Mouse (Mus musculus) C2C12 (cell line): ENCODE measurements at regions not wholly inside any gene's neighbourhood (a gene's known extent, or its start where the extent isn't known, plus 50 kb on each side); places are given as distances from the start of the nearest gene placed in this dataset.

Source experiments
- CEBPB ChIP-seq: IDR thresholded peaks from one replicate; pipeline ENCODE4 v1.6.1; 2011; ENCODE audit warnings: low read depth, mild to moderate bottlenecking, control low read depth, moderate library complexity
- CTCF ChIP-seq: IDR thresholded peaks from one replicate; pipeline ENCODE4 v1.5.1; 2011; ENCODE audit not compliant: control insufficient read depth, insufficient read depth, insufficient read length
- FOSL1 ChIP-seq: IDR thresholded peaks from one replicate; pipeline ENCODE4 v1.8.0; 2011; ENCODE audit warnings: mild to moderate bottlenecking, low read length; ENCODE audit not compliant: poor library complexity, insufficient read depth, severe bottlenecking
- MAX ChIP-seq: IDR thresholded peaks from one replicate; pipeline ENCODE4 v1.6.1; 2011; ENCODE audit warnings: mild to moderate bottlenecking, control low read depth
- MYOD1 ChIP-seq: IDR thresholded peaks from one replicate; pipeline ENCODE4 v1.6.1; 2011; ENCODE audit warnings: low read depth; ENCODE audit not compliant: control insufficient read depth, insufficient read length
- USF1 ChIP-seq: IDR thresholded peaks from one replicate; pipeline ENCODE4 v1.6.1; 2011; ENCODE audit warnings: low read depth, mild to moderate bottlenecking, control low read depth, moderate library complexity

DNA sequence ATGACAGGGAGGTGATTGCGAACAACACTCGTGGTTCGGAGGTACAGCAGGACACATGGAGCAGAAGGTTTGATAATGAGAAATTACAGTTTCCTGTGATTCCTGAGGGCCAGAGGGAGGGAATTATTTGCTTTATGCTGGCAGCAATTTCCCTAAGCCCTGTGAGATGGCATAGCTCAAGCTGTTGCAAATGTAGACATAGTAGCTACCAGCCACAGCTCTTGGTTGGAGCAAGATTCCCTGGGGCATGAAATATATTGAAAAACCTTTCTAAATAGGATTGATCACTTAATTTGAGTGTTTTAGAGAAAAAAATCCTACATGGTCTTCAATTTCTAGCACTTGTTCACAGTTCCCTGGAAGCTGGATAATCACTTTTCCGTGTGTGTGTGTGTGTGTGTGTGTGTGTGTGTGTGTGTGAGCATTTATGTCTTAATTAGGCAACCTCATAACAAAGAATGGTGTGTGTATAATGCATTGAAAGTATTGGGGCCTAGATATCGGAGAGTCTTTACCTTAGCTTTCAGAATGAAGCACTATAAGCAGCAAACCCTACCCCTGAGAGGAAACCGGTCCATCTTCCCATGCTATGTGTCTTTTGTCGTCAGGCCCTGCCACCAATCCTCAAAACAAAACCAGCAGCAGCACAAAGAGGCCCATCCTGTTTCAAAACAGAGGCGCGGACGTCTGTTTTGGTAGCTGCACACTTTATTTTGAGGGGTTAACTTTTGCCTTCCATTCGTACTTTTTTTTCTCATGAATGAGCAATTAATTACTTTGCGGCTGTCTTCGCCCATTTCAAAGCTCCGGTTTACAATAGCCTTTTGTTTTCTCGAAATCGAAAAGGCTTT, 172.7 kb upstream of the G2e3 start:
- TF ChIP-seq CTCF, result no peak
- no peak for TF ChIP-seq CEBPB
- no peak for TF ChIP-seq MAX
- no peak for TF ChIP-seq FOSL1
- no peak for TF ChIP-seq USF1
- TF ChIP-seq MYOD1, result no peak
